Comparison of ENCODE assay signal across 23 mouse cellular contexts in genomic region chr10:63181166-63181565, GRCm38 (mm10). TPM values are rescaled to one million over a fixed set of nuclear protein-coding genes. Genes with fewer than 3 reads are reported as not detected.
"Had no signal": no experiment of that assay in that cellular context is flagged by ENCODE, and none has a peak within 500 bp of the region (broad histone marks: within the 10 kb centered on the region; RNA-seq: fewer than 3 reads in every experiment).

No protein-coding gene starts in this region.

- H3K4me2 ChIP-seq: lung, embryonic 15.5 days; midbrain, embryonic 11.5 days; neural tube, embryonic 13.5 days; neural tube, embryonic 15.5 days had no signal

- H3K9me3 ChIP-seq: lung, embryonic 15.5 days; neural tube, embryonic 13.5 days; neural tube, embryonic 15.5 days had no signal

- ATAC-seq: liver, postnatal 0 days; lung, postnatal 0 days; midbrain, embryonic 16.5 days had no signal

- H3K9ac ChIP-seq: liver, postnatal 0 days; lung, embryonic 15.5 days; neural tube, embryonic 13.5 days; neural tube, embryonic 15.5 days had no signal

- H3K4me3 ChIP-seq: lung, embryonic 15.5 days; megakaryocyte, embryonic 14.5 days; myocyte; neural tube, embryonic 13.5 days; neural tube, embryonic 15.5 days had no signal

- H3K27ac ChIP-seq: lung, embryonic 15.5 days; macrophage; neural tube, embryonic 13.5 days; neural tube, embryonic 15.5 days had no signal

- H3K36me3 ChIP-seq: lung, embryonic 15.5 days; neural tube, embryonic 13.5 days; neural tube, embryonic 15.5 days had no signal

- H3K4me1 ChIP-seq: neural tube, embryonic 13.5 days; neural tube, embryonic 15.5 days had no signal

- H3K27me3 ChIP-seq: lung, embryonic 15.5 days; neural tube, embryonic 13.5 days; neural tube, embryonic 15.5 days had no signal

- DNase-seq: liver, postnatal 0 days; lung, adult 2 months; lung, postnatal 14 days; lung, postnatal 36 days; midbrain, embryonic 14.5 days; retina, postnatal 1 day; right cerebral cortex, adult 18-20 months; right cerebral cortex, postnatal 25 days; right cerebral cortex, postnatal 4 days; spleen, adult 18-20 months; thymus, adult 18-20 months; thymus, postnatal 14 days; thymus, postnatal 36 days had no signal

RNA-seq across cellular contexts. Expression of gene Mypn, which starts 22.6 kb away (rescaled TPM):
- polyA plus RNA-seq: macrophage; stomach, embryonic 14.5 days had no signal
